Mouse (Mus musculus): Measurements from ENCODE around the gene Fcgr2b. TPM values are rescaled to one million over a fixed set of nuclear protein-coding genes. Genes with fewer than 3 reads are reported as not detected.

The Fcgr2b gene
- total RNA-seq, 4 experiments from 2014 or later: 0.94 to 2.2 (median 1.4) TPM

DNA sequence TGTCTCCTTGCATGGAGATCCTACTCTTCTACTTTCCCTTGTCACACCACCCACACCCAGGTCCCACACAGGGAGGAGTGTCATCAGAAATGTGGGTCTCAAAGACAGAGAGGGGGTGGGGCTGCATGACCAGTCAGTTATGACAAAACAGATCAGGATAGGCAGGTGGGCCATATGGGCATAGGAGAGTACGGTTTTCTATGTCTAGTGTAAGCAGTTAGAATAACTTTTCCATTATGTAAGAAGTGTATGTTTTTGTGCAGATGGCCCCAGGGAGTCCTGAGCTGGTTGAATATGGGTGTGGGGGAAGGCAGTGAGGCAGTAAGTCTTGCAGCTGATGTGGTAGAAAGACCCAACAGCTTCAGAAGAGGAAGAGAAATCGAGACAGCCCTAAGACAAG lies 47.9 kb downstream of the Fcgr2b start:
- DNase-seq (ENCODE audit: low spot score in 2 of 2): no peak

DNA sequence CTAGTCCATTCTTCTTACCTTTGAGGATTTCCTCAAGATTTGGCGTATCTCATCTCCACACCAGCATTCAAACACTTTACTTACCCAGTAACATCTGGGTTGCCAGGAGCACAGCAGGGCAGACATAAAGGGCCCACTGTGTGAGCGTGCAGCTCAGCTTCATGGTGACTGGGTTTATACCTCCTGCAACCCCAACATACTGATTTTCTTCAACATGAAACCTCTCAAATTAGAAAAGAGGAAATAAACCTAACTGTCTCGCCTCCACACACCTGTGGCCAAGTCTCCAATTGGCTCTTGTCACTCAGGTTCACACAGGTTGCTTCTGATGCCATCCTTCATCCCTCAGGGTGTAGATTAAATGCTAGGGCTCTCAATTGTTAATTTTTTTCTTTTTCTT lies 49.0 kb downstream of the Fcgr2b start, which contains the start of gene Fcrla:
Gene Fcrla, minus strand, starts transcription at position 206 of the 400 bp plus-strand sequence.
- DNase-seq (ENCODE audit: low spot score in 2 of 2): no peak

DNA sequence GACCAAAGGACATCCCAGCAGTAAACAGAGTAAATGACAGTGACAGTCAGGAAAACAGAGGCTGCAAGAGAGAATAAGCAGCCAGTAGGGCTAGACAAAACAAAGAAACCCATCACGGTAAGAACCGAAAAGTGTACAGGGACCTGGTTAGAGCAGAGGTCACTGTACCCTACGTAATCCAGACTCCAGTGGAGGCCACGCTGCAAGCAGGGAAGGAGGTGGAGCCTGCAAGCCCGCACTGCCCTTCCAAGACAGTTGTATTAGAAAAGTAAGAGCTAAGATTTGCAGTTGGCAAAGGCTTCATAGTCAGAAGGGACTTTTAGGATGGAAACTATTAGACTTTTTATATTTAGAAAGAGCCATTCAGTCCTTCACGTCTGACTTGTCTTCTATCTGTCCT lies 49.4 kb downstream of the Fcgr2b start:
- no peak for DNase-seq (ENCODE audit: low spot score in 2 of 2)

DNA sequence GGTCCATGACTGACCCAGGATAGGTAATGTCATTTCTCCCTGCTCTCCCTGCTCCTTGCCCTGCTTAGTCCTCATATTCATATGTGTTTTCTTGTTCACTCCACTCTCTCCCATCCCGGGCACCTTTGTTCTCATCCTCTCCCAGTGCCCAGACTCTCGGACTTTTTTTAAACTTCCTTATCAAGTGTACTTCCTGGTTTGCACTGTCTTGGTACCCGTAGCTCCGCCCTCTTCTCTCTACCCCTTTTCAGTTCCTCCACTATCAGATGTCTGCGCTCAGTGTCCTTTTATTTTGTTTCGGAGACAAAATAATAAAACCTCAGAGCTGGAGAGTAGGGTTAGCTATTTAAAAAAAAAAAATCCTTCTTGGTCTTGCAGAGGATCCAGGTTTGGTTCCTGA lies 51.9 kb downstream of the Fcgr2b start:
- DNase-seq (ENCODE audit: low spot score in 2 of 2): no peak

DNA sequence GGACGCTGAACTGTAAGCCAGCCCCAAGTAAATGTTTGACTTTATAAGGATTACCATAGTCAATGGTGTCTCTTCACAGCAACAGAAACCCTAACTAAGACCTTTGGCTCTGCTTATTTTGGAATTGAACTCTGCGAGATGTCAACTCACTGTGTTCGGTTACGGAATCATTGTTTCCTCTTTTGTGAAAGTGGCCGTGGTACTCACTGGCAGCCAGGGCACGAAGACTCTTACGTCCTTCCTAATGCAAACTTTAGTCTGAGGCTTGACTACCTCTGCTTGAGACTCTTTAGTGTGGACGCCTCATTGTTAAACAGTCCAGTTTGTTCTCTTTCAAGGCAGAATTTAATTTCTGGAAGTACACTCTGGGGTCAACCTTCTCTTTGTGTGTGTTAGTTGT lies 57.0 kb downstream of the Fcgr2b start:
- DNase-seq (ENCODE audit: low spot score in 2 of 2): no peak

DNA sequence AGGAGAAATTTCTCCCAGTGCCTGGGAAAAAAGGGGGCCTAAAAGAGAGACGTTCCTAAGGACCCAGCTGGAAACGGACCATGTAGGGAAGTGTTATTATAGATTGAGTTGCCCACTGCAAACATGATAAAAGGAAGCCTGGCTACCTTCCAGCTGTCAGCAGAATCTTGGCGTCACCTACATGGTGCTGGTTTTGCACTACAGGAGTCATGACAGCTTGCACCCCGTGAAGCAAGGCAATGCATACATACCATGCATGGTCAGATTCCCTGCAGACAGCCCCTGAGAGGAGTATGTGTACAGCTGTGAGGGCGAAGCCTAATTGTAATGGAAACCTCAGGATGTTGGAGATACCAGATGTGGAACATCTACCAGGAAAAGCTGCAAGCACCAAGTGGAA lies 60.7 kb downstream of the Fcgr2b start:
- no peak for DNase-seq (ENCODE audit: low spot score in 2 of 2)

DNA sequence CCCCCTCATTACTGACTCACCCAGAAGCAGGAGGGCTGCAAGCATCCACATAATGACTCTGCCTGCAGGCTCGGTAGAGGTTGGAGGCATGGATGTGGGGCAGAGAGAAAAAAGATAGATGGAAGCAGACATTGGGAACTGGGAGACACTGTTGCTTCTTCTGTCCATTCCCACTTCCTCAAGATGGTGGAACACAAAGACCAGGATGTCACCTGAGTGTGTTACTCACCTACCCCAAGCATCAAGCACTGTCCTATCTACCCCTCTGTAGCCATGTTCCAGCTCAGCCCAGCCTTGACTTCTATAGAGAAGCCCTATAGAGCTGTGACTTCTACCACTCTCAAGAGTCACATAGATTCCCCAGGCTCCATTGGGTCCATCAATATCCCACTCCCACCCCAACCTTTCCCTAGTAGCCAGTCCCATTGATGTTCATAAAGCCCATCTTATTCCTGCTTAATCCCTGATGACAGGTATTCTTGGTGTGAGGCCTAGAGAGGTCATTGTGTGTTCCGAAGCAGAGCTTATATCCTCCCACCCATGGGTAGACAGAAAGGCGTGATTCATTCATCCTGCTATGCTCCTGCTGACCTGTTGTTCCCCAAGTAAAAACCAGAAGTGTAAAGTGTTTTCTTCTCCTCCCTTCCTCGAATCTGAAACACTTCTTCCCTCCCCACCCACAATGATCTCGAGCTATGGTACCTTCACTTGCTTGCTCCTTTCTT lies 63.3 kb downstream of the Fcgr2b start, which contains the start of gene Fcrlb:
Gene Fcrlb, minus strand, starts transcription at position 51 of the 725 bp plus-strand sequence.
- no peak for DNase-seq (ENCODE audit: low spot score in 2 of 2)

DNA sequence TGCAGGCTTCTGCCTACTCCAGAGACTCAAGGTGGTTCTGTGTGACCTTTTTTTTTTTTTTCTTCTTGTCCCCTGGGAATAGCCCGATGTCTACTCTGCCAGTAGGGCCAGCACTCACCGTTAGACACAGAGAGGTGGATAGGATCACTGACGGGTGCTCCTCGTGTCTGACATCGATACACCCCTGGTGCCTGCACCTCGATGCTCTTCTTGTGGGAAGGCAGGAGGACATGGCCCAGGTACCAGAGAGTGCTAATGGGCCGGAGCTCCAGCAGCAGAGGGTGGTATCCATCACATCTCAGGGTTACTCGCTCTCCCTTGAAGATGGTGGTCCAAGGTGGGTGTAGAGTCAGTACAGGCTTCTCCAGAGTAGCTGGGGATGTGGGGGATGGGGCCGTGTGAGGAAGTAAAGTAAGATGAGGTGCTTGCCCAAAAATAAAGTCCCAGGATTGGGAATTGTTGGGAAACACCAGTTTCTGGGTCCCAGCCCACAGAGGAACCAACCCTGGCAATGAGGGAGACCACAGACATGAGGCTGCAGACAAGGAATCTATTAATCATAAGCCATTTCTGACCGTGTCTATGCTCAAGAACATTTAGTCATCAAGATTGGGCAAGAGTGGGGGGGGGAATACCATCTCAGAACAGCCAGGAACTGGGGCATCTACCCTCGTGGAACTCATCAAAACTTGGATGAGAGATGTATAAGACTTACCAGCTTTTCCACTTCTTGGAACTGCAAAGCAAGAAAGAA lies 64.3 kb downstream of the Fcgr2b start:
- no peak for DNase-seq (ENCODE audit: low spot score in 2 of 2)

Other genes starting within 250 kb of the Fcgr2b start
- gene Atf6, start 108.8 kb downstream of the Fcgr2b start, total RNA-seq (2022): 10 to 100 TPM; 16.5 to 20.3 (median 18.0) TPM
- under 1 TPM in 2 of 4 experiments, not detected in 2; 0.41 to 0.61 TPM for gene Gm26620, start 91.5 kb downstream of the Fcgr2b start, total RNA-seq (2022)
- 1 to 10 TPM; 6.4 to 7.9 (median 6.8) TPM for gene Dusp12, start 91.0 kb downstream of the Fcgr2b start, total RNA-seq (2022)
- not detected for gene Fcrlb, start 63.6 kb downstream of the Fcgr2b start, total RNA-seq (2022)
- not detected for gene Fcrla, start 49.0 kb downstream of the Fcgr2b start, total RNA-seq (2022)
- gene Fcgr4, start 42.4 kb upstream of the Fcgr2b start, total RNA-seq (2022): not detected
- gene Fcgr3, start 88.4 kb upstream of the Fcgr2b start, total RNA-seq (2022): 1 to 10 TPM in 3 of 4 experiments, under 1 TPM in 1; 0.73 to 1.8 (median 1.4) TPM
- gene Cfap126, start 137.4 kb upstream of the Fcgr2b start, total RNA-seq (2022): 1 to 10 TPM in 3 of 4 experiments, under 1 TPM in 1; 0.56 to 1.3 (median 1.2) TPM
- gene Sdhc, start 174.1 kb upstream of the Fcgr2b start, total RNA-seq (2022): 100 to 1,000 TPM; 597 to 760 (median 703) TPM
- gene Mpz, start 174.2 kb upstream of the Fcgr2b start, total RNA-seq (2022): 10 to 100 TPM in 3 of 4 experiments, 1 to 10 TPM in 1; 5.2 to 26.1 (median 16.9) TPM
- 10 to 100 TPM; 40.2 to 94.7 (median 71.0) TPM for gene Pcp4l1, start 219.7 kb upstream of the Fcgr2b start, total RNA-seq (2022)
- gene Nr1i3, start 237.4 kb upstream of the Fcgr2b start, total RNA-seq (2022): under 1 TPM in 1 of 4 experiments, not detected in 3; 0.21 TPM
- gene Tomm40l, start 246.0 kb upstream of the Fcgr2b start, total RNA-seq (2022): 10 to 100 TPM; 46.4 to 50.9 (median 50.4) TPM
- gene Apoa2, start 248.5 kb upstream of the Fcgr2b start, total RNA-seq (2022): 1 to 10 TPM in 2 of 4 experiments, not detected in 2; 1.5 to 6.1 TPM

Data from gastrocnemius, adult 8-10 months (tissue).